Mouse (Mus musculus) spleen, adult 18-20 months (tissue): ENCODE data around the gene Pik3r6.

Experiments
- DNase-seq, 2 experiments: peaks; one replicate each; pipeline ENCODE4 v3.0.0; 2022; ENCODE audit warnings: mixed read lengths in 2 of 2

Pik3r6 gene

GRCm38 (mm10) chr11:68488256-68488824 is 14.5 kb upstream of the Pik3r6 start:
- no peak for DNase-seq

- no peak for DNase-seq
Observed at GRCm38 (mm10) chr11:68489236-68489635, 13.6 kb upstream of the Pik3r6 start.

GRCm38 (mm10) chr11:68492592-68492991 is 10.2 kb upstream of the Pik3r6 start:
- no peak for DNase-seq

- DNase-seq = no peak
Observed at GRCm38 (mm10) chr11:68493760-68494159, 9.1 kb upstream of the Pik3r6 start.

- no peak for DNase-seq
Observed at GRCm38 (mm10) chr11:68497081-68497480, 5.7 kb upstream of the Pik3r6 start.

GRCm38 (mm10) chr11:68498517-68498916 is 4.3 kb upstream of the Pik3r6 start:
- peak; percentile 69 to 75 for DNase-seq

- no peak for DNase-seq
Observed at GRCm38 (mm10) chr11:68498999-68499699, 3.7 kb upstream of the Pik3r6 start.

- DNase-seq = no peak
Observed at GRCm38 (mm10) chr11:68500949-68501350, 1.9 kb upstream of the Pik3r6 start.

- no peak for DNase-seq
Observed at GRCm38 (mm10) chr11:68502408-68502807, 411 bp upstream of the Pik3r6 start.

GRCm38 (mm10) chr11:68504913-68505312 is 2.1 kb downstream of the Pik3r6 start:
- no peak for DNase-seq

- no peak for DNase-seq
Observed at GRCm38 (mm10) chr11:68507246-68507645, 4.4 kb downstream of the Pik3r6 start.

- DNase-seq = no peak
Observed at GRCm38 (mm10) chr11:68508619-68509018, 5.8 kb downstream of the Pik3r6 start.

- no peak for DNase-seq
Observed at GRCm38 (mm10) chr11:68509194-68509593, 6.4 kb downstream of the Pik3r6 start.

- DNase-seq = no peak
Observed at GRCm38 (mm10) chr11:68513969-68514368, 11.2 kb downstream of the Pik3r6 start.

- no peak for DNase-seq
Observed at GRCm38 (mm10) chr11:68519362-68519761, 16.5 kb downstream of the Pik3r6 start.

- DNase-seq = peak in 1 of 2 experiments; percentile 17
Observed at GRCm38 (mm10) chr11:68519815-68520214, 17.0 kb downstream of the Pik3r6 start.

GRCm38 (mm10) chr11:68520439-68520838 is 17.6 kb downstream of the Pik3r6 start:
- no peak for DNase-seq

GRCm38 (mm10) chr11:68521352-68521751 is 18.5 kb downstream of the Pik3r6 start:
- no peak for DNase-seq

- no peak for DNase-seq
Observed at GRCm38 (mm10) chr11:68526441-68526840, 23.6 kb downstream of the Pik3r6 start.

GRCm38 (mm10) chr11:68531066-68531806 is 28.4 kb downstream of the Pik3r6 start:
- no peak for DNase-seq

GRCm38 (mm10) chr11:68531941-68532535 is 29.2 kb downstream of the Pik3r6 start:
- DNase-seq = no peak

GRCm38 (mm10) chr11:68532773-68533172 is 30.0 kb downstream of the Pik3r6 start:
- DNase-seq = no peak

GRCm38 (mm10) chr11:68533971-68534475 is 31.2 kb downstream of the Pik3r6 start:
- DNase-seq = no peak
